Mouse (Mus musculus) central nervous system, embryonic 14 days (tissue): ENCODE data around the gene Fbp1. TPM values are rescaled to one million over a fixed set of nuclear protein-coding genes. Genes with fewer than 3 reads are reported as not detected.

Experiments used
- polyA plus RNA-seq: library from polyadenylated mRNA; depleted of rRNA; stranded (reverse); fragments of >200 nt; gene quantifications from 2 replicates; pipeline ENCODE4 v1.2.3, GENCODE M21; 2012; rRNA removed

Gene Fbp1
- polyA plus RNA-seq: 0.11 and 0.49 TPM in 2 replicates

DNA sequence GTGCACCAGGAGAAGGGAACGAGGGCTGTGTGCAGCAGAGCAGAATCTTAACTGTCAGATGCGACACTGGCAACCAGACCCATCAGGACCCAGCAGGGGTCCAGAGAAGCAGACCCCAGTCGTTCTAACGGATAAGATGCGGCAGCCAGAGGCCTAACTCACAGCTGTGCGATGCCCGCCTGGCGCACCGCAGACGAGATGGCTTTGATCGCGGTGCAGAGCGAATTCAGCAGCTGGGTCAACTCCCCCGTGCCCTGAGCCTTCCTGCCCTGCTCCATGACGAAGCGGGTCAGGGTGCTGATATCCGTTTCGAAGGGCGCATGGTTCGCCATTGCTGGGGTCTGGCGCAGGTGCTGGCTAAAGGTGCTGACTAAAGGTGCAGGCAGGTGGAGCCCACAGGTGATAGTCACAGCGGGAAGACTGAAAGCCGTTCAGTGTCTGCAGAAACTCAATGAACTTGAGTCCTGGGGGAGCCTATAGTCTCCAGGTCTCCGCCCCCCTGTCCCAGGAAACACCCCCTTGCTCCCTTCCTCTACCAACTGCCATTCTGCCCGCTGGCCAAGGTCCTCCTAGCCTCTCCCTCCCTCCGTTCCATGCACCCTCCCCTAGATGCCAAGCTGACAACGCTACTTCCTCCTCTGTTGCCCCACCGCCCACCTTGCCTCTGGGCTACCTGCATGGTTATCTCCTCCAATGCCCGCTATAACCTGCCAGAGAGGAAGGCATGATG, at the start of gene Fbp1:
Gene Fbp1 (minus strand): TSS at position 571 of the 730 bp plus-strand sequence.

DNA sequence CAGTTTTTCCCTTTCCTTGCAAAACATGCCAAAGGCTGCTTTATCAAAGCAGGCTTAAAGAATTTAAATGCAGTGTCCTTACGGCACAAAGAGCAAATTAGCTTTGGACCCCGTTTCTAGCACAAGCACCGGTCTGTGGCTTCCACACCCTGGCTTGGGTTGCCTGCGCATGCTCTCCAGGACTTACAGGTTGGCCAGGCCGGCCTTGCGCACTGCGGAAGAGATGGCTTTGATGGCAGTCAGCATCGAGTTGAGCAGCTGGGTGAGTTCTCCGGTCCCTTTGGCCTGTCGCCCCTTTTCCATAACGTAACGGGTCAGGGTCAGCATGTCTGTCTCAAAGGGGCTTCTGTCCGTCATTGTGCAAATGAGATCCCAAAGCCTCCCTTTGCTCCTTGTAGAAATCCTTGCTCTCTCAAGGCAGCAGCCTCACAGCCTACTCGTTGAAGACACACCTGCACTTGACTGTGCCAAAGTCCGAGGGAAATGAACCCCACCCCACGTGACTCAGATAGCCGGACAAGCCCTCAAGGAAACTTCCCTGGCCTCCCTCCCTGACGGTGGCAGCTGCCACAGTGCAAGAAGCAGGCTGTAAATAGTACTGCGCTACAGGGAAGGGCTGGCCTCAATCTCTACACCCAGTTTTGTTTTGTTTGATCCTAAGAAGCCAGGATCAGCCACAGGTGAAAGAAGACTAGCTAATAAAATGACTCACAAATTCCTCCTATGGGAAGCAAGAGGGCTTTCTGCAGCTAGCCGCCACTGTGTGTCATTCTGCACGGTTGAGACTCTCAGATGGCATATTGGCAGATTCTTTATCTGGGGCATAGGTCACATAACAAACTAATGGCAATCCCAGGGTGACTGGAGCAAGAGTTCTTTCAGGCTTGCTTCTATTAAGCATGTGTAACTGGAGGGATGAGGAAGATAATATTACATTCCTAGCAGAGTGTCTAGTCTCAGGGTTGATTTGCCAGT, 29.9 kb downstream of the Fbp1 start, which contains the start of gene Fbp2:
Gene Fbp2 (minus strand): TSS at position 482 of the 975 bp plus-strand sequence.

Other genes with a start within 250 kb of the Fbp1 start
- gene Platr25, start 127.6 kb downstream of the Fbp1 start, polyA plus RNA-seq: 18.3 and 20.1 TPM in 2 replicates
- 4.1 and 4.8 TPM in 2 replicates for gene Gm5141, start 102.5 kb downstream of the Fbp1 start, polyA plus RNA-seq
- gene Fbp2, start 29.9 kb downstream of the Fbp1 start, polyA plus RNA-seq: 0.29 and 0.36 TPM in 2 replicates
- 31.6 and 61.6 TPM in 2 replicates for gene 2010111I01Rik, start 76.6 kb upstream of the Fbp1 start, polyA plus RNA-seq